Mouse (Mus musculus) intestine, postnatal 0 days (tissue): ENCODE results near the gene Trappc3l. TPM values are rescaled to one million over a fixed set of nuclear protein-coding genes. Genes with fewer than 3 reads are reported as not detected.

Experiments used
- ATAC-seq: fragments of 200-750 bp; cut with Nextera tagmentation; 2 replicates; pipeline ENCODE4 v1.8.0; 2017; ENCODE audit warnings: mild to moderate bottlenecking, moderate TSS enrichment, moderate library complexity
- H3K27ac ChIP-seq: fragments of 300-500 bp; sonication (generic); 2 replicates; pipeline ENCODE4 v1.5.1; 2014; ENCODE audit warnings: mild to moderate bottlenecking, low read depth, low read length, moderate library complexity
- H3K27me3 ChIP-seq: fragments of 300-500 bp; sonication (generic); replicated peaks from 2 replicates; pipeline ENCODE4 v1.6.1; 2014; ENCODE audit warnings: low read length, mixed read lengths; ENCODE audit not compliant: control insufficient read depth, insufficient read depth
- H3K36me3 ChIP-seq: fragments of 300-500 bp; sonication (generic); 2 replicates; pipeline ENCODE4 v1.6.1; 2014; ENCODE audit warnings: mild to moderate bottlenecking, moderate library complexity; ENCODE audit not compliant: control insufficient read depth, insufficient read depth
- H3K4me1 ChIP-seq: fragments of 300-500 bp; sonication (generic); replicated peaks from 2 replicates; pipeline ENCODE4 v1.6.1; 2014; ENCODE audit warnings: antibody characterized with exemption, low read length, mixed read lengths; ENCODE audit not compliant: control insufficient read depth, insufficient read depth
- H3K4me2 ChIP-seq: fragments of 300-500 bp; sonication (generic); replicated peaks from 2 replicates; pipeline ENCODE4 v1.6.1; 2014; ENCODE audit warnings: low read depth, mild to moderate bottlenecking, moderate library complexity
- H3K4me3 ChIP-seq: fragments of 300-500 bp; sonication (generic); 2 replicates; pipeline ENCODE4 v1.5.1; 2014; ENCODE audit warnings: low read depth, low read length
- H3K9ac ChIP-seq: fragments of 300-500 bp; sonication (generic); 2 replicates; pipeline ENCODE4 v1.6.1; 2014; ENCODE audit warnings: mild to moderate bottlenecking, low read depth, low read length
- H3K9me3 ChIP-seq: fragments of 300-500 bp; sonication (generic); 2 replicates; pipeline ENCODE4 v1.6.1; 2016; ENCODE audit warnings: mixed run types; ENCODE audit not compliant: control insufficient read depth
- CTCF ChIP-seq: sonication (generic); IDR thresholded peaks from 2 replicates; pipeline ENCODE4 v1.5.1; 2016; ENCODE audit warnings: low read depth, mild to moderate bottlenecking, control low read depth, antibody characterized with exemption, moderate library complexity
- WGBS: fragments of 180-500 bp; shearing (Covaris S2); extraction: QIAGEN DNeasy Blood & Tissue Kit; methylation state at CpG from one replicate; pipeline ENCODE4 v1.1.7; 2014; 5-methylcytosine and 5-hydroxymethylcytosine counted together
- polyA plus RNA-seq: library from polyadenylated mRNA; unstranded; fragments of >200 nt; fragmentation: Nextera tagmentation; extraction: Ambion mirVana; gene quantifications from 2 replicates; pipeline ENCODE4 v1.2.1, GENCODE M21; 2015

The Trappc3l gene
- polyA plus RNA-seq, 1 experiment from 2014 or later = not detected

- no peaks in the 10 kb centered on the region for H3K4me1 ChIP-seq
- H3K4me3 ChIP-seq = no peak overlapping the region
- no peaks in the 10 kb centered on the region for H3K9me3 ChIP-seq
- H3K27ac ChIP-seq = no peak overlapping the region
- no peak for TF ChIP-seq CTCF
- no peak overlapping the region for H3K9ac ChIP-seq
- 40% methylated on average over 3 of the region's 3 CpGs for WGBS
- no peak for ATAC-seq
- H3K36me3 ChIP-seq = no peaks in the 10 kb centered on the region
- H3K4me2 ChIP-seq = no peak overlapping the region
- no peaks in the 10 kb centered on the region for H3K27me3 ChIP-seq
Measured at GRCm38 (mm10) chr10:34066591-34066990, 29.2 kb downstream of the Trappc3l start.

DNA sequence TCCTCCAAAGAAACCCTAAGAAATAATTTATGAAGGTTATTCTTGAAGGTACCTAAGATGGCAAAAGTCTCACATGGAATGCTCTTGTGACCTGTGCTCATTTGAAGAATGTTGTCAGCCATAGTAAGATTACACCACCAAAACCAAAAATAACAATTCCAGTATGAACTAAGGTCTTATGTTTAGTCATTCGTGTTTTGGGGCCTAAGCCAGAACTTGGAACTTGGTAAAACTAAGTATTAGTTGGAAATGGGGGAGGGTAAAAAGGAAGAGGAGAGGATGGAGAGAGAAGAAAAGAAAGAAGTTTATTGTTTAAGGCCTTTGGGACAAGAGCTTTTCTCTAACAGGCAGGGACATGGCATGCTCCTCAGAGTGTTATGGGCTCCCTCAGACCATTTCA is 32.2 kb downstream of the Trappc3l start:
- Histone ChIP-seq H3K27me3 (no peaks in the 10 kb centered on the region), H3K9ac (no peak overlapping the region), H3K4me1 (no peaks in the 10 kb centered on the region), H3K9me3 (no peaks in the 10 kb centered on the region), H3K4me3 (no peak overlapping the region), H3K27ac (no peak overlapping the region), H3K4me2 (no peak overlapping the region), H3K36me3 (no peaks in the 10 kb centered on the region)
- WGBS = 77% methylated on average over 1 of the region's 1 CpGs
- ATAC-seq = no peak
- TF ChIP-seq CTCF = no peak

- Histone ChIP-seq H3K9ac (no peak overlapping the region), H3K36me3 (no peaks in the 10 kb centered on the region), H3K4me1 (no peaks in the 10 kb centered on the region), H3K4me2 (no peak overlapping the region), H3K27ac (no peak overlapping the region), H3K4me3 (no peak overlapping the region), H3K9me3 (no peaks in the 10 kb centered on the region), H3K27me3 (no peaks in the 10 kb centered on the region)
- no peak for TF ChIP-seq CTCF
- 31% methylated on average over 5 of the region's 5 CpGs for WGBS
- ATAC-seq = no peak
Measured at GRCm38 (mm10) chr10:34070999-34071492, 33.6 kb downstream of the Trappc3l start.

GRCm38 (mm10) chr10:34071650-34072049 is 34.3 kb downstream of the Trappc3l start:
- H3K27ac ChIP-seq = no peak overlapping the region

GRCm38 (mm10) chr10:34074522-34075200 is 37.3 kb downstream of the Trappc3l start:
- Histone ChIP-seq H3K27ac (no peak overlapping the region), H3K36me3 (no peaks in the 10 kb centered on the region), H3K9ac (no peak overlapping the region), H3K4me1 (no peaks in the 10 kb centered on the region), H3K9me3 (no peaks in the 10 kb centered on the region), H3K27me3 (no peaks in the 10 kb centered on the region), H3K4me3 (no peak overlapping the region), H3K4me2 (no peak overlapping the region)
- WGBS = 82% methylated on average over 5 of the region's 5 CpGs
- TF ChIP-seq CTCF = no peak
- no peak for ATAC-seq

More at GRCm38 (mm10) chr10:34071650-34072049, 34.3 kb downstream of the Trappc3l start:
- TF ChIP-seq CTCF = 0 out of 2 replicates have a peak, but pooled peaks have one; percentile 19
- no peaks in the 10 kb centered on the region for H3K4me1 ChIP-seq
- 52% methylated on average over 2 of the region's 2 CpGs for WGBS
- H3K9me3 ChIP-seq = no peaks in the 10 kb centered on the region
- no peak overlapping the region for H3K4me2 ChIP-seq
- H3K4me3 ChIP-seq = no peak overlapping the region
- no peak for ATAC-seq
- no peaks in the 10 kb centered on the region for H3K27me3 ChIP-seq
- H3K9ac ChIP-seq = no peak overlapping the region
- no peaks in the 10 kb centered on the region for H3K36me3 ChIP-seq

- Histone ChIP-seq H3K36me3 (no peaks in the 10 kb centered on the region), H3K9me3 (no peaks in the 10 kb centered on the region), H3K4me3 (no peak overlapping the region), H3K4me1 (no peaks in the 10 kb centered on the region), H3K4me2 (no peak overlapping the region), H3K27me3 (no peaks in the 10 kb centered on the region), H3K9ac (no peak overlapping the region), H3K27ac (no peak overlapping the region)
- no peak for TF ChIP-seq CTCF
- 76% methylated on average over 1 of the region's 1 CpGs for WGBS
- ATAC-seq = no peak
Measured at GRCm38 (mm10) chr10:34086514-34086913, 49.1 kb downstream of the Trappc3l start.
